Mouse (Mus musculus) hematopoietic multipotent progenitor cell, adult 10-12 weeks (in vitro differentiated cells): ENCODE measurements around the gene Ddx54. TPM values are rescaled to one million over a fixed set of nuclear protein-coding genes. Genes with fewer than 3 reads are reported as not detected.

ENCODE experiments used
- polyA plus RNA-seq: library from polyadenylated mRNA; stranded (reverse); fragments of >175 nt; gene quantifications from 2 replicates; pipeline ENCODE4 v1.2.3, GENCODE M21; 2012; ENCODE audit warnings: low replicate concordance

The Ddx54 gene
- polyA plus RNA-seq, result 142 and 167 TPM in 2 replicates

GRCm38 (mm10) chr5:120612442-120612821 is at the start of gene Ddx54, which contains the start of gene Rita1:
TSS of gene Ddx54 (plus strand) at chr5:120612739.
TSS of gene Rita1 (minus strand) at chr5:120612589.

GRCm38 (mm10) chr5:120588569-120589094 is 23.9 kb upstream of the Ddx54 start, which contains the start of the genes Tpcn1 and Iqcd:
TSS of gene Tpcn1 (minus strand) at chr5:120588673.
TSS of gene Iqcd (plus strand) at chr5:120589016.

GRCm38 (mm10) chr5:120634131-120634530 is 21.6 kb downstream of the Ddx54 start, which contains the start of gene Cfap73:
TSS of gene Cfap73 (minus strand) at chr5:120634235.

GRCm38 (mm10) chr5:120648569-120649373 is 36.2 kb downstream of the Ddx54 start, which contains the start of gene Rasal1:
TSS of gene Rasal1 (plus strand) at chr5:120648812.

Other genes starting within 250 kb of the Ddx54 start
- gene Lhx5, start 181.0 kb upstream of the Ddx54 start, polyA plus RNA-seq, result 0.07 and 0.10 TPM in 2 replicates
- gene Sdsl, start 139.9 kb upstream of the Ddx54 start, polyA plus RNA-seq, result 0.88 and 4.6 TPM in 2 replicates
- not detected in 2 replicates for gene Sds, start 136.2 kb upstream of the Ddx54 start, polyA plus RNA-seq
- gene Plbd2, start 109.1 kb upstream of the Ddx54 start, polyA plus RNA-seq, result 37.8 and 38.1 TPM in 2 replicates
- 16.9 and 23.9 TPM in 2 replicates for gene Slc8b1, start 101.6 kb upstream of the Ddx54 start, polyA plus RNA-seq
- gene Tpcn1, start 24.1 kb upstream of the Ddx54 start, polyA plus RNA-seq, result 52.8 and 62.7 TPM in 2 replicates
- 0.86 and 2.0 TPM in 2 replicates for gene Iqcd, start 23.7 kb upstream of the Ddx54 start, polyA plus RNA-seq
- gene Rita1, start 150 bp upstream of the Ddx54 start, polyA plus RNA-seq, result 16.3 and 22.7 TPM in 2 replicates
- gene Cfap73, start 21.5 kb downstream of the Ddx54 start, polyA plus RNA-seq, result 0.13 TPM in 1 of 2 replicates, not detected in the other
- gene Rasal1, start 36.1 kb downstream of the Ddx54 start, polyA plus RNA-seq, result 29.1 and 49.9 TPM in 2 replicates
- 290 and 657 TPM in 2 replicates for gene Dtx1, start 99.2 kb downstream of the Ddx54 start, polyA plus RNA-seq
- 0.76 and 1.1 TPM in 2 replicates for gene Oas2, start 137.1 kb downstream of the Ddx54 start, polyA plus RNA-seq
- 13.5 and 15.3 TPM in 2 replicates for gene Oas3, start 164.9 kb downstream of the Ddx54 start, polyA plus RNA-seq
- gene Oas1e, start 182.8 kb downstream of the Ddx54 start, polyA plus RNA-seq, result not detected in 2 replicates
- 1.2 and 1.4 TPM in 2 replicates for gene Oas1c, start 199.8 kb downstream of the Ddx54 start, polyA plus RNA-seq
- gene Oas1f, start 234.6 kb downstream of the Ddx54 start, polyA plus RNA-seq, result not detected in 2 replicates
- not detected in 2 replicates for gene Oas1h, start 248.7 kb downstream of the Ddx54 start, polyA plus RNA-seq